Mouse (Mus musculus) G1E (cell line): ENCODE results near the gene Mrps18b. TPM values are rescaled to one million over a fixed set of nuclear protein-coding genes. Genes with fewer than 3 reads are reported as not detected.

Experiments
- ATAC-seq: 2 replicates; pipeline ENCODE4 v1.8.0; 2016; ENCODE audit warnings: mild to moderate bottlenecking; ENCODE audit not compliant: insufficient number of reproducible peaks, poor library complexity, low FRiP score, severe bottlenecking; ENCODE audit errors: extremely low read depth
- DNase-seq: peaks from one replicate; pipeline ENCODE4 v3.0.0; 2012; ENCODE audit warnings: low spot score
- H3K27me3 ChIP-seq: 2 replicates; pipeline ENCODE4 v1.6.1; 2012; ENCODE audit warnings: mild to moderate bottlenecking, low read length, inconsistent platforms; ENCODE audit not compliant: insufficient read depth
- H3K36me3 ChIP-seq: replicated peaks from 2 replicates; pipeline ENCODE3; 2012; ENCODE audit warnings: mild to moderate bottlenecking, inconsistent platforms
- H3K4me1 ChIP-seq: 2 replicates; pipeline ENCODE4 v1.6.1; 2012; ENCODE audit warnings: low read depth, low read length, inconsistent platforms, mixed read lengths; ENCODE audit not compliant: insufficient read depth
- H3K4me3 ChIP-seq: 2 replicates; pipeline ENCODE4 v1.5.1; 2012; ENCODE audit warnings: low read depth, mild to moderate bottlenecking, inconsistent platforms, low read length, moderate library complexity, mixed read lengths
- H3K9me3 ChIP-seq: replicated peaks from 2 replicates; pipeline ENCODE4 v1.6.1; 2012; ENCODE audit warnings: inconsistent platforms
- CTCF ChIP-seq: IDR thresholded peaks from 2 replicates; pipeline ENCODE4 v1.5.1; 2012; ENCODE audit warnings: low read depth, low read length, inconsistent platforms, mixed read lengths
- GATA1 ChIP-seq: IDR thresholded peaks from 2 replicates; pipeline ENCODE4 v1.6.1; 2012; ENCODE audit warnings: borderline replicate concordance, low read length, inconsistent platforms, mixed read lengths
- GATA2 ChIP-seq: IDR thresholded peaks from 2 replicates; pipeline ENCODE4 v1.6.1; 2012; ENCODE audit warnings: low read depth, low read length, inconsistent platforms, borderline replicate concordance
- POLR2AphosphoS5 ChIP-seq: IDR thresholded peaks from 2 replicates; pipeline ENCODE4 v1.6.1; 2012; ENCODE audit warnings: low read depth, low read length, inconsistent platforms; ENCODE audit not compliant: insufficient replicate concordance
- TAL1 ChIP-seq: conservative IDR thresholded peaks from 2 replicates; pipeline ENCODE4 v1.6.1; 2012; ENCODE audit warnings: low read depth, low read length, inconsistent platforms, mixed read lengths
- polyA plus RNA-seq: library from polyadenylated mRNA; stranded (reverse); fragments of >175 nt; gene quantifications from 2 replicates; pipeline ENCODE4 v1.2.3, GENCODE M21; 2012
- total RNA-seq, 2 experiments: library from RNA; stranded (forward) in 1 of 2; stranded (reverse) in 1 of 2; fragments of 200-1000 nt in 1 of 2; fragments of >200 nt in 1 of 2; fragmentation: Nextera tagmentation in 1 of 2; gene quantifications; 2 replicates each; pipeline ENCODE4 v1.2.3; 2014 to 2017

Mrps18b gene
- total and polyA plus RNA-seq, 3 experiments, result 7.8 to 107 (median 103) TPM

GRCm38 (mm10) chr17:35866281-35866831 lies 49.8 kb downstream of the Mrps18b start:
- ATAC-seq (no peak), DNase-seq (peak; percentile 41)
- Histone ChIP-seq H3K9me3 (peaks cover 4% of the 10 kb centered on the region; the same call in 1 of the 2 replicates), H3K27me3 (peaks cover 17% of the 10 kb centered on the region; the same call in 1 of the 2 replicates), H3K4me1 (peaks cover 94% of the 10 kb centered on the region), H3K36me3 (peaks cover 30% of the 10 kb centered on the region), H3K4me3 (peak overlapping the region; percentile 74)
- TF ChIP-seq POLR2AphosphoS5, result no peak
- TF ChIP-seq GATA1, result no peak
- no peak for TF ChIP-seq GATA2
- TF ChIP-seq CTCF, result no peak
- TF ChIP-seq TAL1, result no peak

DNA sequence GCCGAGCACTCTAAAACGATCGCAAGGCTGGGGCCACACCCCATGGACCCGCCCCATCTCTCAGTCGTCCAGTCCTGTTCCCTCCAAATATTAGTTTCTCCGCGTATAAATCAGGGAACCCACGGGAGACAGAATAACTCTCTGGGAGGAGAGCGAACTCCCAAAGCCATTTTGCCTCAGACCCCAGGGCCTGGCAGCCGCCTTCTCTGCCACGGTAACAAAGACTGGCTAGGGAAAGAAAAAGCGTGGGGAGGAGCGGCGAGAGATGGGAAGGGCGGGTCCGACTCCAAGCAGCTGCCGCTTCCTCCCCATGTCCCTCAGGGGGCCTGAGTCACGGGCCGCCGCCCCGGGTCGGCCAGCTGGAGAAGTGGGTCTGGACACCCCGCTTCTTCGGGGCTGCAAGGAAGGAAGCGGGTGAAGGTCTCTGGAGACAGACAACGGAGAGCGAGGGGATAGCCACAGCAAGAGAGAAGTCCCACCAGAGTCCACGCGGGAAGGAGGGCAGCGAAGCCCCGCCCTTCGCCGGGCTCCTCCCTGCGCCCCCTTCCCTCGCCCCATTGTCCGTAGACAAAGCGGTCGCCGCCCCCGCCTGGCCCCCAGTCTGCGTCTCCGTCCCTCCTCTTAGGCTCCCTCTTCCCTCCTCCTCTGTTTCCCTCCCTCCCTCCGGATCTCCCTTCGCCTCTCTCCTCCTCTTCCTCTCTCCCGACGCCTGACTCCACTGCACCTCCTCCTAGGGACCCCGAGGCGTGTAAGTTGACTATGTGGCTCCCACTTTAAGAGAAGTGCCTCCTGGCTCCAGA lies 50.5 kb downstream of the Mrps18b start, which contains the start of gene Ppp1r18:
Gene Ppp1r18 (plus strand): TSS at position 113 of the 800 bp plus-strand sequence.
- ATAC-seq (0 out of 2 replicates have a peak, but pooled peaks have one; percentile 3), DNase-seq (peak; percentile 60)
- Histone ChIP-seq H3K36me3 (peaks cover 25% of the 10 kb centered on the region), H3K4me3 (peak within 1 kb of the TSS; percentile 74), H3K9me3 (no peaks in the 10 kb centered on the region), H3K27me3 (peaks cover 17% of the 10 kb centered on the region; the same call in 1 of the 2 replicates), H3K4me1 (peaks cover 95% of the 10 kb centered on the region)
- TF ChIP-seq TAL1 (no peak), POLR2AphosphoS5 (no peak), GATA1 (no peak), GATA2 (no peak), CTCF (no peak)

- H3K9me3 ChIP-seq, result no peaks in the 10 kb centered on the region
- H3K4me3 ChIP-seq, result peak overlapping the region; percentile 74; the same call in 1 of the 2 replicates
- no peak for ATAC-seq
- no peak for DNase-seq
- peaks cover 17% of the 10 kb centered on the region; the same call in 1 of the 2 replicates for H3K27me3 ChIP-seq
- H3K4me1 ChIP-seq, result peaks cover 95% of the 10 kb centered on the region
- TF ChIP-seq CTCF (no peak), POLR2AphosphoS5 (no peak)
- peaks cover 25% of the 10 kb centered on the region for H3K36me3 ChIP-seq
Measured at GRCm38 (mm10) chr17:35864832-35865353, 51.3 kb downstream of the Mrps18b start.

- ATAC-seq (peak; percentile 69), DNase-seq (peak; percentile 79)
- peaks cover 54% of the 10 kb centered on the region for H3K36me3 ChIP-seq
- H3K4me3 ChIP-seq, result peak within 1 kb of the TSS; percentile 87
- H3K27me3 ChIP-seq, result peaks cover 6% of the 10 kb centered on the region; the same call in 1 of the 2 replicates
- peaks cover 78% of the 10 kb centered on the region for H3K4me1 ChIP-seq
- no peaks in the 10 kb centered on the region for H3K9me3 ChIP-seq
- TF ChIP-seq GATA2, result no peak
- TF ChIP-seq CTCF, result no peak
- TF ChIP-seq TAL1, result no peak
- TF ChIP-seq POLR2AphosphoS5, result no peak
- TF ChIP-seq GATA1, result no peak
Measured at GRCm38 (mm10) chr17:35861198-35861857, 54.9 kb downstream of the Mrps18b start, which contains the start of gene Nrm. Gene Nrm (plus strand): TSS chr17:35861318.

DNA sequence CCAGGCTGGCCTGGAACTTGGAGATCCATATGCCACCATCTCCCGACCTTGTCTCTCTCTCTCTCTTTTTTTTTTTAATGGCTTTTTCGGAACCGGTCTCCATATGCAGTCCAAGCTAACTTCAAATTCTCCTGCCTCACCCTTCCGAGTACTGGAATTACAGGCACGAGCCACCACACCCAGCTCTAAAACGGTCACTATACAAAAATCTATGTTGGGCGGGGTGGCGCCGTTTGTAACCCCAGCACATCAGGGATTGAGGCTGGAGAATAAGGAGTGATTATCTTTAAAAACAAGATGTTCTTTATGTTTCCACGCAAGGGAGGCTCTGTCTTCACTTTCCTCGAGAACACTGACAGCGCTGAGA lies 55.4 kb downstream of the Mrps18b start:
- H3K9me3 ChIP-seq, result no peaks in the 10 kb centered on the region
- ATAC-seq (no peak), DNase-seq (no peak)
- H3K27me3 ChIP-seq, result peaks cover 1% of the 10 kb centered on the region; the same call in 1 of the 2 replicates
- peaks cover 58% of the 10 kb centered on the region for H3K36me3 ChIP-seq
- peaks cover 73% of the 10 kb centered on the region for H3K4me1 ChIP-seq
- TF ChIP-seq CTCF (no peak), GATA2 (no peak), TAL1 (no peak), GATA1 (no peak), POLR2AphosphoS5 (no peak)
- peak overlapping the region; percentile 87 for H3K4me3 ChIP-seq

Other genes starting within 250 kb of the Mrps18b start
Only the 20 nearest of the 23 such genes appear.
- not detected in 2 replicates for gene Ddr1, start 211.8 kb downstream of the Mrps18b start, total RNA-seq (2014; fragmentation: Nextera tagmentation)
- 0.06 TPM in 1 of 2 replicates, not detected in the other for gene Ddr1, start 211.8 kb downstream of the Mrps18b start, total RNA-seq (2017)
- gene Ddr1, start 211.8 kb downstream of the Mrps18b start, polyA plus RNA-seq, result 0.04 and 0.06 TPM in 2 replicates
- 13.7 and 21.4 TPM in 2 replicates for gene Ier3, start 94.7 kb downstream of the Mrps18b start, total RNA-seq (2014; fragmentation: Nextera tagmentation)
- 49.5 and 61.2 TPM in 2 replicates for gene Ier3, start 94.7 kb downstream of the Mrps18b start, total RNA-seq (2017)
- gene Ier3, start 94.7 kb downstream of the Mrps18b start, polyA plus RNA-seq, result 33.5 and 39.8 TPM in 2 replicates
- 68.5 and 73.7 TPM in 2 replicates for gene Flot1, start 93.2 kb downstream of the Mrps18b start, total RNA-seq (2014; fragmentation: Nextera tagmentation)
- gene Flot1, start 93.2 kb downstream of the Mrps18b start, total RNA-seq (2017), result 93.5 and 97.6 TPM in 2 replicates
- gene Flot1, start 93.2 kb downstream of the Mrps18b start, polyA plus RNA-seq, result 65.3 and 84.9 TPM in 2 replicates
- 677 and 817 TPM in 2 replicates for gene Tubb5, start 78.1 kb downstream of the Mrps18b start, total RNA-seq (2014; fragmentation: Nextera tagmentation)
- gene Tubb5, start 78.1 kb downstream of the Mrps18b start, total RNA-seq (2017), result 849 and 1,028 TPM in 2 replicates
- gene Tubb5, start 78.1 kb downstream of the Mrps18b start, polyA plus RNA-seq, result 299 and 510 TPM in 2 replicates
- gene Mdc1, start 74.9 kb downstream of the Mrps18b start, total RNA-seq (2014; fragmentation: Nextera tagmentation), result 197 and 209 TPM in 2 replicates
- gene Mdc1, start 74.9 kb downstream of the Mrps18b start, total RNA-seq (2017), result 10.8 and 15.8 TPM in 2 replicates
- 18.2 and 29.7 TPM in 2 replicates for gene Mdc1, start 74.9 kb downstream of the Mrps18b start, polyA plus RNA-seq
- gene Nrm, start 55.1 kb downstream of the Mrps18b start, total RNA-seq (2014; fragmentation: Nextera tagmentation), result 39.9 and 59.9 TPM in 2 replicates
- 51.0 and 53.3 TPM in 2 replicates for gene Nrm, start 55.1 kb downstream of the Mrps18b start, total RNA-seq (2017)
- gene Nrm, start 55.1 kb downstream of the Mrps18b start, polyA plus RNA-seq, result 23.4 and 33.1 TPM in 2 replicates
- gene Ppp1r18, start 50.8 kb downstream of the Mrps18b start, total RNA-seq (2014; fragmentation: Nextera tagmentation), result 61.9 and 73.7 TPM in 2 replicates
- gene Ppp1r18, start 50.8 kb downstream of the Mrps18b start, total RNA-seq (2017), result 31.1 and 33.1 TPM in 2 replicates
- 87.9 and 103 TPM in 2 replicates for gene Ppp1r18, start 50.8 kb downstream of the Mrps18b start, polyA plus RNA-seq
- 48.8 and 56.3 TPM in 2 replicates for gene Dhx16, start 36.6 kb downstream of the Mrps18b start, total RNA-seq (2014; fragmentation: Nextera tagmentation)
- 76.8 and 81.1 TPM in 2 replicates for gene Dhx16, start 36.6 kb downstream of the Mrps18b start, total RNA-seq (2017)
- gene Dhx16, start 36.6 kb downstream of the Mrps18b start, polyA plus RNA-seq, result 73.6 and 77.5 TPM in 2 replicates
- gene 2310061I04Rik, start 19.0 kb downstream of the Mrps18b start, total RNA-seq (2014; fragmentation: Nextera tagmentation), result 32.7 and 45.0 TPM in 2 replicates
- gene 2310061I04Rik, start 19.0 kb downstream of the Mrps18b start, total RNA-seq (2017), result 3.1 and 3.3 TPM in 2 replicates
- 163 and 185 TPM in 2 replicates for gene 2310061I04Rik, start 19.0 kb downstream of the Mrps18b start, polyA plus RNA-seq
- gene Atat1, start 6.3 kb downstream of the Mrps18b start, total RNA-seq (2014; fragmentation: Nextera tagmentation), result 18.1 and 18.3 TPM in 2 replicates
- 7.3 and 10.5 TPM in 2 replicates for gene Atat1, start 6.3 kb downstream of the Mrps18b start, total RNA-seq (2017)
- 16.3 and 17.3 TPM in 2 replicates for gene Atat1, start 6.3 kb downstream of the Mrps18b start, polyA plus RNA-seq
- gene Ppp1r10, start within 50 bp of the Mrps18b start, total RNA-seq (2014; fragmentation: Nextera tagmentation), result 85.7 and 93.8 TPM in 2 replicates
- 64.7 and 77.3 TPM in 2 replicates for gene Ppp1r10, start within 50 bp of the Mrps18b start, total RNA-seq (2017)
- 30.9 and 33.0 TPM in 2 replicates for gene Ppp1r10, start within 50 bp of the Mrps18b start, polyA plus RNA-seq
- gene Abcf1, start 53.4 kb upstream of the Mrps18b start, total RNA-seq (2014; fragmentation: Nextera tagmentation), result 77.0 and 80.6 TPM in 2 replicates
- 129 and 176 TPM in 2 replicates for gene Abcf1, start 53.4 kb upstream of the Mrps18b start, total RNA-seq (2017)
- 167 and 196 TPM in 2 replicates for gene Abcf1, start 53.4 kb upstream of the Mrps18b start, polyA plus RNA-seq
- gene Gnl1, start 63.5 kb upstream of the Mrps18b start, total RNA-seq (2014; fragmentation: Nextera tagmentation), result 18.5 and 22.9 TPM in 2 replicates
- 28.6 and 29.5 TPM in 2 replicates for gene Gnl1, start 63.5 kb upstream of the Mrps18b start, total RNA-seq (2017)
- 120 and 121 TPM in 2 replicates for gene Gnl1, start 63.5 kb upstream of the Mrps18b start, polyA plus RNA-seq
- gene Prr3, start 63.8 kb upstream of the Mrps18b start, total RNA-seq (2014; fragmentation: Nextera tagmentation), result 38.6 and 49.4 TPM in 2 replicates
- gene Prr3, start 63.8 kb upstream of the Mrps18b start, total RNA-seq (2017), result 11.4 and 15.6 TPM in 2 replicates
- 30.1 and 33.1 TPM in 2 replicates for gene Prr3, start 63.8 kb upstream of the Mrps18b start, polyA plus RNA-seq
- gene H2-T24, start 104.2 kb upstream of the Mrps18b start, total RNA-seq (2014; fragmentation: Nextera tagmentation), result 16.6 TPM in 1 of 2 replicates, not detected in the other
- 5.8 and 6.9 TPM in 2 replicates for gene H2-T24, start 104.2 kb upstream of the Mrps18b start, total RNA-seq (2017)
- gene H2-T24, start 104.2 kb upstream of the Mrps18b start, polyA plus RNA-seq, result 0.47 and 0.50 TPM in 2 replicates
- 2.3 and 11.3 TPM in 2 replicates for gene H2-T23, start 116.5 kb upstream of the Mrps18b start, total RNA-seq (2014; fragmentation: Nextera tagmentation)
- 21.6 and 29.4 TPM in 2 replicates for gene H2-T23, start 116.5 kb upstream of the Mrps18b start, total RNA-seq (2017)
- 9.5 and 9.8 TPM in 2 replicates for gene H2-T23, start 116.5 kb upstream of the Mrps18b start, polyA plus RNA-seq
- gene H2-T22, start 126.4 kb upstream of the Mrps18b start, total RNA-seq (2014; fragmentation: Nextera tagmentation), result 6.5 and 12.0 TPM in 2 replicates
- gene H2-T22, start 126.4 kb upstream of the Mrps18b start, total RNA-seq (2017), result 20.0 and 22.8 TPM in 2 replicates
- gene H2-T22, start 126.4 kb upstream of the Mrps18b start, polyA plus RNA-seq, result 3.1 and 5.7 TPM in 2 replicates
- gene Gm6034, start 126.6 kb upstream of the Mrps18b start, total RNA-seq (2014; fragmentation: Nextera tagmentation), result not detected in 2 replicates
- gene Gm6034, start 126.6 kb upstream of the Mrps18b start, total RNA-seq (2017), result not detected in 2 replicates
- not detected in 2 replicates for gene Gm6034, start 126.6 kb upstream of the Mrps18b start, polyA plus RNA-seq
- gene Gm11127, start 142.0 kb upstream of the Mrps18b start, total RNA-seq (2014; fragmentation: Nextera tagmentation), result not detected in 2 replicates
- not detected in 2 replicates for gene Gm11127, start 142.0 kb upstream of the Mrps18b start, total RNA-seq (2017)
- gene Gm11127, start 142.0 kb upstream of the Mrps18b start, polyA plus RNA-seq, result not detected in 2 replicates
- gene Gm19684, start 205.3 kb upstream of the Mrps18b start, total RNA-seq (2014; fragmentation: Nextera tagmentation), result not detected in 2 replicates
- gene Gm19684, start 205.3 kb upstream of the Mrps18b start, total RNA-seq (2017), result 0.11 TPM in 1 of 2 replicates, not detected in the other
- gene Gm19684, start 205.3 kb upstream of the Mrps18b start, polyA plus RNA-seq, result 0.03 TPM in 1 of 2 replicates, not detected in the other